Mouse (Mus musculus): ENCODE measurements at regions not wholly inside any gene's neighbourhood (a gene's known extent, or its start where the extent isn't known, plus 50 kb on each side); places are given as distances from the start of the nearest gene placed in this dataset.

- TF ChIP-seq GATA1 (IDR thresholded peaks at IDR 0.05; ENCODE audit: borderline replicate concordance, low read length): no peak
- TF ChIP-seq FLI1 (IDR thresholded peaks at IDR 0.05; ENCODE audit: low read length): no peak
Observed at GRCm38 (mm10) chr12:99627898-99628231, 64.5 kb upstream of the Foxn3 start.
